Mouse (Mus musculus) small intestine, adult 2 months (tissue): ENCODE measurements around the gene Tmem39b.

Experiments used
- CTCF ChIP-seq: fragments of 200-500 bp; IDR thresholded peaks from 2 replicates; pipeline ENCODE4 v1.5.1; 2012; ENCODE audit warnings: low read depth, mild to moderate bottlenecking, control low read depth, inconsistent platforms, low read length, moderate library complexity, mixed read lengths; ENCODE audit not compliant: insufficient replicate concordance, insufficient read length; ENCODE audit errors: extremely low read depth
- POLR2A ChIP-seq: fragments of 200-500 bp; IDR thresholded peaks from 2 replicates; pipeline ENCODE4 v1.6.1; 2012; ENCODE audit warnings: low read depth, mild to moderate bottlenecking, control low read depth, inconsistent platforms, low read length, moderate library complexity

GRCm38 (mm10) chr4:129700216-129700615, 3.6 kb upstream of the Tmem39b start:
- TF ChIP-seq CTCF = no peak
- TF ChIP-seq POLR2A = no peak
